Mouse (Mus musculus): ENCODE measurements around the gene Rarres2. TPM values are rescaled to one million over a fixed set of nuclear protein-coding genes. Genes with fewer than 3 reads are reported as not detected.

Rarres2 gene
- total and polyA plus RNA-seq, 2 experiments from 2014 or later: 4.6 to 7.4 TPM

DNA sequence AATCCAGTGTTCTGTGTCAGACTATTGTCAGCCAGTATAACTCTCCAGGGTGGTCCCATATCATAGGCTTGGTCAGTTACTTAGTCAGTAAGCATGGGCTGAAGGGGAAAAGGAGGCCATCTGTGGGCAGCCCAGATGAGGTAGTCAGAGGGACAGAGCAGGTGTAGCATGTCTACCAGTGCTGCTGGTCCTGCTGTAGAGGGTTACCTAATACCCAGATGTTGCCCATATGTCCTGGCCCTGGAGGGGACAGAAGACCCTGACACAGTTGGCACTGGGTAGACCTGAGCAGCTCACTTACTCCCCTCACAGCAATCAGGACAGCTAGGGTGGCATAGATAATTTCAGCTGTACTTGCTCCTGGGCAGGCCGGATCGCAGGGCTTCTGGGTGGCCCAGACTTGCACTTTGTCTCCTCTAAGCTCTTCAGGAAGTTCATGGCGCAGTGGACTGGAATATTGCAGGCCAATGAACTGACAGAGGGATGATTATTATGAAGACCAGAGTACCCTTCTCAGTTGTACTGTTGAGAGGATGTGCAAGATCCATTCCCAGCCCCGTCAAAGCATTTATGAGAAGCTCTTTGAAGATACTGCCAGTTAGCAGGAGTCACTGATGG is 6.8 kb downstream of the Rarres2 start:
- Histone ChIP-seq H3K36me3 (ENCODE audit: insufficient read depth, low read length) (peaks cover 24% of the 10 kb centered on the region), H3K4me1 (ENCODE audit: insufficient read depth, low read length) (no peaks in the 10 kb centered on the region), H3K4me2 (ENCODE audit: low read depth, low read length, poor library complexity, severe bottlenecking) (no peak overlapping the region), H3K4me3 (ENCODE audit: low read depth, low read length) (no peak overlapping the region), H3K27me3 (ENCODE audit: insufficient read depth, low read length) (no peaks in the 10 kb centered on the region), H3K9ac (replicated peaks; ENCODE audit: low read length, poor library complexity, severe bottlenecking) (no peak overlapping the region), H3K27ac (ENCODE audit: low read depth, low read length) (no peak overlapping the region), H3K9me3 (ENCODE audit: low read length) (no peaks in the 10 kb centered on the region)
- TF ChIP-seq CTCF (IDR thresholded peaks at IDR 0.05): no peak
- 91% methylated on average over 4 of the region's 4 CpGs for WGBS
- ATAC-seq (ENCODE audit: low FRiP score) (no peak), DNase-seq (ENCODE audit: low spot score) (no peak)

DNA sequence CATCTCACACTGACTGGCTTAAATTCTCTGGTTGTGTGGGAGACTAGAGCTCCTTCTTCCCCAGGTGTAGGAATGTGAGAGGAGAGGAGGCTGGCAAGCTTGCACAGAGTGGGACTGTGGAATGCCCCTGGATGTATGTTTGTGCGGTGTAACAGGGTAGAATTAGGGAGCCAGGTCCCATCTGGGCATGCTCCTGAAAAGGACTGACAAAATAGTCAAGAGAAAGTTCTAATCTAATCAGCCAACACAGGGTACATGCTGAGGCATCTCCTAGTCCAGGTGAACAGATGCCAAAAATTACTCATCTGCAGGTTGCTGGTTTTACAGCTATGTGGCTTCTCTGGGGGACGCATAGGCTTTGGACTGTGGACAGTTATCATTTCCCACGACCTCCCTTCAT is 16.6 kb downstream of the Rarres2 start:
- H3K36me3 ChIP-seq (ENCODE audit: insufficient read depth, low read length): peaks cover 14% of the 10 kb centered on the region; the same call in 1 of the 2 replicates
- no peak for TF ChIP-seq CTCF (IDR thresholded peaks at IDR 0.05)
- WGBS: 93% methylated on average over 3 of the region's 3 CpGs
- H3K27ac ChIP-seq (ENCODE audit: low read depth, low read length): no peak overlapping the region
- ATAC-seq (ENCODE audit: low FRiP score) (no peak), DNase-seq (ENCODE audit: low spot score) (no peak)
- no peaks in the 10 kb centered on the region for H3K9me3 ChIP-seq (ENCODE audit: low read length)
- H3K4me3 ChIP-seq (ENCODE audit: low read depth, low read length): no peak overlapping the region
- H3K4me1 ChIP-seq (ENCODE audit: insufficient read depth, low read length): peaks cover 11% of the 10 kb centered on the region; the same call in 1 of the 2 replicates
- no peak overlapping the region for H3K9ac ChIP-seq (replicated peaks; ENCODE audit: low read length, poor library complexity, severe bottlenecking)
- H3K27me3 ChIP-seq (ENCODE audit: insufficient read depth, low read length): no peaks in the 10 kb centered on the region
- H3K4me2 ChIP-seq (ENCODE audit: low read depth, low read length, poor library complexity, severe bottlenecking): peak overlapping the region; percentile 75; the same call in 1 of the 2 replicates

DNA sequence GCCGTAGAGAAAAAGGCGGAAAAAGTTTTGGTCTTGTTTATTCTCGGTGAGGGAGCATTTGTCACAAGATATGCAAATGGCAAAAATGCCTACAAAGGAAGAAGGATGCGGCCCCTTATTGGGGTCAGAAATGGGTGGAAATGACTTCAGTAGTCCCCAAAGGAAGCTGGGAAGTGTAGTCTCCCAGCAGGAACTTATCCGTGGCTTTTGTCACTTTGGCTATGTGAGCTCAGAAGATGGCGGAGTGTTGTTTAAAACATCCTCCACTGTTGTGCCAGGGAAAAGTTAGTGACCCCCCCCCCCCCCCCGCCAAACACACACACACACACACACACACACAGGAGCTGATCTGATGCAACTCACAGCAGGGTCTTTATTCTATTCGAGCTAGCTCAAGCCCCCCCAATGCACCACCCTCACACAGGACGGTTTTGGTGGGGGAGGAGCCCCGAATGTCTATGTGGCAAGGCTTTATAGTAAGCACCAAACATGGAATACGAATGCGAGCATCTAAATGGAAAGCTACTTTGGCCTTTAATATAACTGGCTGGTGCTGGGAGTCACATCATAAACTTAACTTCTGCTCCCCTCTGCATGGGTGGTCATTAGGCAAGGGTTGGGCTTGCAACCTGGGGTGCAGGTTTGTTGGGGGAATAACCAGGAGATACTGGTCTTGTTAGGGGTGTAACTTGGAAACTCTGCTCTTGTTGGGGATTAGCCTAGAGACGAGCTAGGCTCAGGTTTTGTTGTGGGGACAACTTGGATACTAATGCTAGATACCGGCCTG is 17.3 kb downstream of the Rarres2 start:
- H3K9ac ChIP-seq (replicated peaks; ENCODE audit: low read length, poor library complexity, severe bottlenecking): peak overlapping the region; percentile 65
- TF ChIP-seq CTCF (IDR thresholded peaks at IDR 0.05): no peak

DNA sequence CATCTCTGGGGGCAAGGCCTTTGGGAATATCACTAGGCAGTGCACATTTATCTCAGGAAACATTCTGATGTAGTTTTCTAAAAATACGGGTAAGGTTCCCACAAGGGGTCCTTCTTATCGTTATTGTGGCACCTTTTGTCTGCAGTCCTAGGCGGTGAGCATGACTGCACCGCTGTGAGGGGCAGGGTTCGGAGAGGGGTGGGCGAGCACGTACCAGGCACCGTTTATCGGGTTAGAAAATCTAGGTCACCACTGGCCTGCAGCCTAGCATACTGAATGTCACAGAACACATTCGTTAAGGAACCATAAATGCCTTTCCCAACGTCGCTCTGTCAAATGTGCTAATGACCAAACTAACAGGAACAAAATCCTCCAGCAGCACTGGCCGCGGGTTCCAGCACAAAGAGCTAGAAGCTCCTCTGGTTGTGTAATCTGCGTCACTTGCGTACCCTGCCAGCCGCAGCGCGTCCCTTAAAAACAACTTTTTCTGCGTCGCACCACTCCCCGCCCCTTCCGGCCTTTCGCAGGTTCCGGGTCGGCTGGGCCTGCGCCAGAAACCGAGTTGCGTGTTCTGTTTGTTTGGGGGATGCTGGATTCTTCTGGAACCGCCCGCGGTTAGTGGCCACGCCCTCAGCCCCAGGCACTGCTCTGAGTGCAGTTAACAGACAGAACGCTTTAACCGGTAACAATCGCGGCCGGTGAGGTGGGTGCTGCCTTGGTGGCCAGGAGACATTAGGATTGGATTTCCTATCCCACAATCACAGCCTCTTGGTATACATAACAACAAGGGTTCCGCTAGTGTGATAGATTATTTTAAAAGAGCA is 18.1 kb downstream of the Rarres2 start, which contains the start of gene Lrrc61:
Gene Lrrc61 (plus strand): TSS at position 517 of the 824 bp plus-strand sequence.
- DNase-seq (ENCODE audit: low spot score) (peak; percentile 98), ATAC-seq (ENCODE audit: low FRiP score) (peak; percentile 93)
- Histone ChIP-seq H3K36me3 (ENCODE audit: insufficient read depth, low read length) (peaks cover 10% of the 10 kb centered on the region; the same call in 1 of the 2 replicates), H3K4me1 (ENCODE audit: insufficient read depth, low read length) (peaks cover 11% of the 10 kb centered on the region; the same call in 1 of the 2 replicates), H3K4me3 (ENCODE audit: low read depth, low read length) (peak within 1 kb of the TSS; percentile 53), H3K9ac (replicated peaks; ENCODE audit: low read length, poor library complexity, severe bottlenecking) (peak within 1 kb of the TSS; percentile 65), H3K9me3 (ENCODE audit: low read length) (no peaks in the 10 kb centered on the region), H3K27ac (ENCODE audit: low read depth, low read length) (peak within 1 kb of the TSS; percentile 98), H3K27me3 (ENCODE audit: insufficient read depth, low read length) (no peaks in the 10 kb centered on the region), H3K4me2 (ENCODE audit: low read depth, low read length, poor library complexity, severe bottlenecking) (peak within 1 kb of the TSS; percentile 75)
- whole genome bisulfite sequencing: under 1% methylated on average over 39 of the region's 39 CpGs
- no peak; the same call in 1 of the 2 replicates for TF ChIP-seq CTCF (IDR thresholded peaks at IDR 0.05)

More for the DNA sequence above, 17.3 kb downstream of the Rarres2 start:
- peaks cover 11% of the 10 kb centered on the region; the same call in 1 of the 2 replicates for H3K4me1 ChIP-seq (ENCODE audit: insufficient read depth, low read length)
- WGBS: 26% methylated on average over 13 of the region's 14 CpGs
- H3K27me3 ChIP-seq (ENCODE audit: insufficient read depth, low read length): no peaks in the 10 kb centered on the region
- peak overlapping the region; percentile 98 for H3K27ac ChIP-seq (ENCODE audit: low read depth, low read length)
- peak overlapping the region; percentile 53 for H3K4me3 ChIP-seq (ENCODE audit: low read depth, low read length)
- peak overlapping the region; percentile 75 for H3K4me2 ChIP-seq (ENCODE audit: low read depth, low read length, poor library complexity, severe bottlenecking)
- DNase-seq (ENCODE audit: low spot score) (peak; percentile 95), ATAC-seq (ENCODE audit: low FRiP score) (peak; percentile 85)
- peaks cover 11% of the 10 kb centered on the region; the same call in 1 of the 2 replicates for H3K36me3 ChIP-seq (ENCODE audit: insufficient read depth, low read length)
- H3K9me3 ChIP-seq (ENCODE audit: low read length): no peaks in the 10 kb centered on the region

DNA sequence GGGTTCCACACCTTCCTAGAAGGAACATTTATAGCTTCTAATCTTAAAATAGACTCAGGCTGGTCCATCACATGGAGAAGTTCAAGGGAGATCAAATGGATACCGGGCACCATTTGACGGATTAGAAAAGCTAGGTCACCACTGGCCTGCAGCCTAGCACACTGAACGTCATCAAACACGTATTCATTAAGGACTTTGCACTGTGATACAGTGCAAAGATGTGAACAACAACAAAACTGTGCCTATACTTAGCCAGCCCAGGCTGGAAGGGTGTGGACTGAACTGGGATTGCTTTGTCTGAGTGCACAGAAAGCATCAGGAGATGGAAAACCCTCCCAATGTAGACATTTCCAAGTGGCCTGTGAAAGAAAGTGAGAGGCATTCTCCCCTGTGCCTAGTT is 18.8 kb downstream of the Rarres2 start:
- TF ChIP-seq CTCF (IDR thresholded peaks at IDR 0.05): no peak
- ATAC-seq (ENCODE audit: low FRiP score) (peak; percentile 45; the same call in 1 of the 2 replicates), DNase-seq (ENCODE audit: low spot score) (no peak)
- 69% methylated on average over 4 of the region's 4 CpGs for WGBS
- peaks cover 11% of the 10 kb centered on the region; the same call in 1 of the 2 replicates for H3K4me1 ChIP-seq (ENCODE audit: insufficient read depth, low read length)
- H3K4me3 ChIP-seq (ENCODE audit: low read depth, low read length): peak overlapping the region; percentile 53
- H3K27me3 ChIP-seq (ENCODE audit: insufficient read depth, low read length): no peaks in the 10 kb centered on the region
- H3K4me2 ChIP-seq (ENCODE audit: low read depth, low read length, poor library complexity, severe bottlenecking): peak overlapping the region; percentile 75
- peak overlapping the region; percentile 65 for H3K9ac ChIP-seq (replicated peaks; ENCODE audit: low read length, poor library complexity, severe bottlenecking)
- peak overlapping the region; percentile 98 for H3K27ac ChIP-seq (ENCODE audit: low read depth, low read length)
- H3K9me3 ChIP-seq (ENCODE audit: low read length): no peaks in the 10 kb centered on the region
- H3K36me3 ChIP-seq (ENCODE audit: insufficient read depth, low read length): peaks cover 8% of the 10 kb centered on the region; the same call in 1 of the 2 replicates
